Mouse (Mus musculus) G1E (cell line): ENCODE data around the gene H2-Ob. TPM values are rescaled to one million over a fixed set of nuclear protein-coding genes. Genes with fewer than 3 reads are reported as not detected.

Experiments
- ATAC-seq: 2 replicates; pipeline ENCODE4 v1.8.0; 2016; ENCODE audit warnings: mild to moderate bottlenecking; ENCODE audit not compliant: insufficient number of reproducible peaks, poor library complexity, low FRiP score, severe bottlenecking; ENCODE audit errors: extremely low read depth
- DNase-seq: peaks from one replicate; pipeline ENCODE4 v3.0.0; 2012; ENCODE audit warnings: low spot score
- H3K27me3 ChIP-seq: 2 replicates; pipeline ENCODE4 v1.6.1; 2012; ENCODE audit warnings: mild to moderate bottlenecking, low read length, inconsistent platforms; ENCODE audit not compliant: insufficient read depth
- H3K36me3 ChIP-seq: replicated peaks from 2 replicates; pipeline ENCODE3; 2012; ENCODE audit warnings: mild to moderate bottlenecking, inconsistent platforms
- H3K4me1 ChIP-seq: 2 replicates; pipeline ENCODE4 v1.6.1; 2012; ENCODE audit warnings: low read depth, low read length, inconsistent platforms, mixed read lengths; ENCODE audit not compliant: insufficient read depth
- H3K4me3 ChIP-seq: 2 replicates; pipeline ENCODE4 v1.5.1; 2012; ENCODE audit warnings: low read depth, mild to moderate bottlenecking, inconsistent platforms, low read length, moderate library complexity, mixed read lengths
- H3K9me3 ChIP-seq: replicated peaks from 2 replicates; pipeline ENCODE4 v1.6.1; 2012; ENCODE audit warnings: inconsistent platforms
- CTCF ChIP-seq: IDR thresholded peaks from 2 replicates; pipeline ENCODE4 v1.5.1; 2012; ENCODE audit warnings: low read depth, low read length, inconsistent platforms, mixed read lengths
- GATA1 ChIP-seq: IDR thresholded peaks from 2 replicates; pipeline ENCODE4 v1.6.1; 2012; ENCODE audit warnings: borderline replicate concordance, low read length, inconsistent platforms, mixed read lengths
- GATA2 ChIP-seq: IDR thresholded peaks from 2 replicates; pipeline ENCODE4 v1.6.1; 2012; ENCODE audit warnings: low read depth, low read length, inconsistent platforms, borderline replicate concordance
- POLR2AphosphoS5 ChIP-seq: IDR thresholded peaks from 2 replicates; pipeline ENCODE4 v1.6.1; 2012; ENCODE audit warnings: low read depth, low read length, inconsistent platforms; ENCODE audit not compliant: insufficient replicate concordance
- TAL1 ChIP-seq: conservative IDR thresholded peaks from 2 replicates; pipeline ENCODE4 v1.6.1; 2012; ENCODE audit warnings: low read depth, low read length, inconsistent platforms, mixed read lengths
- polyA plus RNA-seq: library from polyadenylated mRNA; stranded (reverse); fragments of >175 nt; gene quantifications from 2 replicates; pipeline ENCODE4 v1.2.3, GENCODE M21; 2012
- total RNA-seq, 2 experiments: library from RNA; stranded (forward) in 1 of 2; stranded (reverse) in 1 of 2; fragments of 200-1000 nt in 1 of 2; fragments of >200 nt in 1 of 2; fragmentation: Nextera tagmentation in 1 of 2; gene quantifications; 2 replicates each; pipeline ENCODE4 v1.2.3; 2014 to 2017

H2-Ob gene
- total and polyA plus RNA-seq, 3 experiments = 0.11 TPM; not detected in 2

DNA sequence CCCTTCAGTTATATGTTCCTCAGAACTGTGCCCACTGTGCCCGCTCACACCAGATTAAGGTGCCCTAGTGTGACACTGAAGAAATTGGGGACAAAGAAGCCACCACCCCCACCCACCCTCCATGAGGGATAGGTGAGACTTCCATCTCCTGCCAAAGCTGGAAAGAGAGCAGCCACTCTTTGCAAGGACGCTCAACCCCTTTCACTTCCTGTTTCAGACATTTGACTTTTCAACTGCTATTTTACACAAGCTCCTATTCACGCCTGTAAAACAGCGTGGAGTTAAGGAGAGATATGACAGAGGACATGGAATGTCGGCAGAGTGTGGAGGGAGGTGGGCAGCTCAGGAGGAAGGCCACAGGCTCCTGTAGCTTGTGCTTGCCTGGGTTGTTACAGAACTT is 47.8 kb downstream of the H2-Ob start:
- TF ChIP-seq GATA2 (no peak), TAL1 (no peak)
- Histone ChIP-seq H3K4me1 (no peaks in the 10 kb centered on the region), H3K9me3 (no peaks in the 10 kb centered on the region), H3K4me3 (no peak overlapping the region), H3K27me3 (peaks cover 14% of the 10 kb centered on the region), H3K36me3 (no peaks in the 10 kb centered on the region)
- DNase-seq (no peak), ATAC-seq (no peak)

DNA sequence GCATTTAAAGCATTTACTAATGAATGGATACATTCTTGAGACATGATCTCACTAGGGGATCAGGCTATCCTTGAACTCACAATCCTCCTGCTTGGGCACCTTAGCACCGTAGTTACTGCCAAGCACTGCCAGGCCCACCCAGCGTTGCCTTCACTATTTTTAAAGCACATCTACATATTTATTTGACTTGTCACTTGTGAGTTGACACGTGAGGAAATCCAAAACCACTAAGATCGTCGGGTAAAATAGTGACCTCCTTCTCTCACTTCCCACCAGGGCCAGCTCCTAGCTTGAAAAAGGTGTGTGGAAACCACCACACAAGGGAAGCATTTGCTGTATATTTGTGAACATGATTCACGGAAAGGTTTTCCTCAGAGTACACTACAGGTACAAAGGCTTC is 48.3 kb downstream of the H2-Ob start:
- Histone ChIP-seq H3K27me3 (peaks cover 14% of the 10 kb centered on the region), H3K4me1 (no peaks in the 10 kb centered on the region), H3K9me3 (no peaks in the 10 kb centered on the region), H3K4me3 (no peak overlapping the region), H3K36me3 (no peaks in the 10 kb centered on the region)
- DNase-seq = no peak
- ATAC-seq = no peak
- TF ChIP-seq GATA2 (no peak), GATA1 (no peak), TAL1 (no peak), CTCF (no peak), POLR2AphosphoS5 (no peak)

DNA sequence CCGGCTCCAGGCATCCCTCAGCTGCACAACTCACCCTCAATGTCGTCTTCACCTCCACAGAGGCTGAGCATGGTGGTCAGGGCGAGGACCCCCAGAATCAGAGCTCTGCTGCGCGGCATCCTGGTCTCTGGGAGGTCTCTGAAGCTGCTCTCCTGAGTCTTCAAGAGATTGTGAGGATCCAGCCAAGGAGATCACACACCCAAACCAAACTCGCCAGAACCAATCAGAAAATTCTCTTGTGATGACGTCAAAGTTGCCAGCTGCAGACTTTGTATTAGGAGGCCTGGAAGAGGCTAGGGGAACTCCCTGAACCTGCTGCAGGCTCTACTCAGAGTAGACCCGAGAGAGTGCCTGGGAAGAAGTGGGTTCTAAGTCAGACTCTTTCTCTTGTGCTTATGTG is 48.9 kb downstream of the H2-Ob start, which contains the start of gene H2-Aa:
Gene H2-Aa, minus strand, starts transcription at position 176 of the 400 bp plus-strand sequence.
- Histone ChIP-seq H3K9me3 (no peaks in the 10 kb centered on the region), H3K4me3 (no peak within 1 kb of the TSS), H3K4me1 (no peaks in the 10 kb centered on the region), H3K36me3 (no peaks in the 10 kb centered on the region), H3K27me3 (peaks cover 14% of the 10 kb centered on the region)
- no peak for TF ChIP-seq GATA2
- no peak for TF ChIP-seq CTCF
- TF ChIP-seq POLR2AphosphoS5 = no peak
- no peak for TF ChIP-seq GATA1
- TF ChIP-seq TAL1 = no peak
- ATAC-seq = no peak
- peak; percentile 15 for DNase-seq

DNA sequence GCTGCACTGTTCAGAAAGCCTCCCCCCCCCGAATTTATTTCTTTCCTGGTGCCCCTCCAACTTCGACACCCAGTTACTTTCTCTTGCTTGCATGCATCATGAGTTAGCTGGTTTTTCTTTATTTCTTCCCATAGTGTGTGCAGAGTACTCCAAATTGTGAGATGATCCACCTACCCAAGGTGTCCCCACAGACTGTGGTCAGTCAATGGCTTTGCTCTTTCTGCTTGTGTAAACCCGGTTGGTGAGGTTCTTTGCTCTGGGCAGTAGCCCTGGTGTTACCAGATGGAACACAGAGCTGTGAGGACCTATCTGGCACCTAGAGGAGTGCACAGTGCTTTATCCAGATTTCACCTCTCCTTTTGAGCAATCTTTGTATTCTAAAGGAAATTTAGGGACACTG is 49.4 kb downstream of the H2-Ob start:
- H3K36me3 ChIP-seq = no peaks in the 10 kb centered on the region
- no peak for TF ChIP-seq TAL1
- no peak for TF ChIP-seq CTCF
- ATAC-seq (no peak), DNase-seq (no peak)
- H3K27me3 ChIP-seq = peaks cover 14% of the 10 kb centered on the region
- H3K4me1 ChIP-seq = no peaks in the 10 kb centered on the region
- H3K4me3 ChIP-seq = no peak overlapping the region
- no peaks in the 10 kb centered on the region for H3K9me3 ChIP-seq

DNA sequence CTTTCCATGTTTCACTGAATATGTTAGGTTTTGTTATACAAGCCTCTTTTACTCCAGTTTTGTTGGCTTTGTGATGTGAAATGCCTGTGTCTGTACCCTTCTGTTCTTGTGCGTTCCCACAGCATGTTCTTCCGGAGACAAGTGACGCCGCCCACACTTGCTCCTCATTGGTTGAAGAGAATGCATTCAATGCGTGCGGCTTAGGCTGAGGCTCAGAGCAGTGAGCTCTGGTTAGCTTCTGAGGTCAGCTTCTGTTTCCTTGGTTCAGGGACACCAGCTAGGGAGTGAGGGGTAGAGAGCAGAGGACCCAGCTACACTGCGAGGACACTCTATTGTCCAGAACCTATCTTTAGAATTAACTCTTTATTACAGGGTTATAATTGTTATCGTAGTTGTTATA is 52.9 kb downstream of the H2-Ob start:
- no peak for ATAC-seq
- no peak for DNase-seq
- no peaks in the 10 kb centered on the region for H3K9me3 ChIP-seq
- peaks cover 8% of the 10 kb centered on the region; the same call in 1 of the 2 replicates for H3K27me3 ChIP-seq
- H3K36me3 ChIP-seq = no peaks in the 10 kb centered on the region
- no peak overlapping the region for H3K4me3 ChIP-seq
- no peak for TF ChIP-seq TAL1
- no peak for TF ChIP-seq POLR2AphosphoS5
- TF ChIP-seq CTCF = no peak
- TF ChIP-seq GATA2 = no peak
- no peak for TF ChIP-seq GATA1
- H3K4me1 ChIP-seq = no peaks in the 10 kb centered on the region

DNA sequence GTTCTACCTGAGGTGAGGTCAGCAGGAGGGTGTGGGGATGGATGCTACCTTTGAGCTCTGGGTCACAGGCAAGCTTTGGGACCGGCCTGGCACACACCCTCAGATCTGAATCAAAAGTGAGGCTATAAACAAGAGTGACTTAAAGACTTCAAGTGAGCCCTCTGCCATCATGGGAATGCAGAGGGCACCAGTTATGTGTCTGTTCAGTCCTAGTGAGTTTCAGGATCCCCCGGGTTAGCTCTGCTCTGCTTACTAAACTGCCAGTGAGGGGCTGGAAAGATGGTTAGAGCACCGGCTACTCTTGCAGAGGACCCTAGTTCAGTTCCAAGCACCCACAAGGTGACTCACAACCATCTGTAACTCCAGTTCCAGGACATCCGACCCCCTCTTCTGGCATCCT is 53.9 kb downstream of the H2-Ob start:
- Histone ChIP-seq H3K4me3 (no peak overlapping the region), H3K4me1 (no peaks in the 10 kb centered on the region), H3K36me3 (no peaks in the 10 kb centered on the region), H3K9me3 (no peaks in the 10 kb centered on the region), H3K27me3 (peaks cover 13% of the 10 kb centered on the region)
- no peak for DNase-seq
- ATAC-seq = no peak
- TF ChIP-seq CTCF (no peak), GATA2 (no peak), TAL1 (no peak), POLR2AphosphoS5 (no peak), GATA1 (no peak)

DNA sequence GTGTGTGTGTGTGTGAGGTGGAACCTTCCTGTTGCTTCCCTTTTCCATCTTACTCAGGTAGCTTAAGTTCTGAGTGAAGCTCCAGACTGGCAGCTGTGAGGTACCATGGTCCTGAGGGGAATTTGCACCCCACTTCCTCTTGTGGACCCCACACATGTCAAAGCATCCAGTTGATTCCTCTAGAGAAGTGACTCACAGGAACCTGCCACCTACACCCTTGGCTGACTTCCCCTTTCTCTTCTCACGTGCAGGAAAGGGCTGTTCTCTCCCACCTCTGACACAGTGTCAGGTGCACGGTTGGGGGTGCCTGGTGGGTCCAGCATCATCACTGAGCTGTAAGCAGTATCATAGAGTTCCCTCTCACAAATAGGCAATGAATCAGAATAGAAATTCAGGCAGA is 54.8 kb downstream of the H2-Ob start:
- no peaks in the 10 kb centered on the region for H3K36me3 ChIP-seq
- DNase-seq = no peak
- H3K4me1 ChIP-seq = no peaks in the 10 kb centered on the region
- ATAC-seq = no peak
- peaks cover 19% of the 10 kb centered on the region for H3K27me3 ChIP-seq
- H3K9me3 ChIP-seq = no peaks in the 10 kb centered on the region
- no peak overlapping the region for H3K4me3 ChIP-seq
- TF ChIP-seq GATA1 = no peak
